Mouse (Mus musculus) stomach, embryonic 16.5 days (tissue): Measurements from ENCODE around the gene Trpm8. TPM values are rescaled to one million over a fixed set of nuclear protein-coding genes. Genes with fewer than 3 reads are reported as not detected.

ENCODE experiments used
- ATAC-seq: fragments of 200-750 bp; cut with Nextera tagmentation; 2 replicates; pipeline ENCODE4 v1.8.0; 2017; ENCODE audit warnings: moderate number of reproducible peaks, moderate TSS enrichment; ENCODE audit not compliant: insufficient read depth, low FRiP score
- H3K27ac ChIP-seq: fragments of 300-500 bp; sonication (generic); 2 replicates; pipeline ENCODE4 v1.5.1; 2014; ENCODE audit warnings: low read length
- H3K27me3 ChIP-seq: fragments of 300-500 bp; sonication (generic); 2 replicates; pipeline ENCODE4 v1.6.1; 2014; ENCODE audit warnings: low read length, control low read depth, mixed read lengths; ENCODE audit not compliant: control insufficient read depth, insufficient read depth
- H3K36me3 ChIP-seq: fragments of 300-500 bp; sonication (generic); 2 replicates; pipeline ENCODE4 v1.6.1; 2014; ENCODE audit warnings: low read length; ENCODE audit not compliant: control insufficient read depth, insufficient read depth
- H3K4me1 ChIP-seq: fragments of 300-500 bp; sonication (generic); 2 replicates; pipeline ENCODE4 v1.6.1; 2014; ENCODE audit warnings: low read length, control low read depth, mixed read lengths; ENCODE audit not compliant: control insufficient read depth, insufficient read depth
- H3K4me2 ChIP-seq: fragments of 300-500 bp; sonication (generic); 2 replicates; pipeline ENCODE4 v1.6.1; 2014; ENCODE audit warnings: low read depth, low read length, mixed read lengths
- H3K4me3 ChIP-seq: fragments of 300-500 bp; sonication (generic); replicated peaks from 2 replicates; pipeline ENCODE4 v1.5.1; 2014; ENCODE audit warnings: mild to moderate bottlenecking, low read length
- H3K9ac ChIP-seq: fragments of 300-500 bp; sonication (generic); 2 replicates; pipeline ENCODE4 v1.6.1; 2014; ENCODE audit warnings: low read length
- H3K9me3 ChIP-seq: fragments of 300-500 bp; sonication (generic); replicated peaks from 2 replicates; pipeline ENCODE4 v1.6.1; 2016; ENCODE audit warnings: low read length, control low read depth; ENCODE audit not compliant: control insufficient read depth
- WGBS: fragments of 180-500 bp; shearing (Covaris S2); extraction: QIAGEN DNeasy Blood & Tissue Kit; methylation state at CpG from one replicate; pipeline ENCODE4 v1.1.7; 2014; 5-methylcytosine and 5-hydroxymethylcytosine counted together
- polyA plus RNA-seq: library from polyadenylated mRNA; unstranded; fragments of >200 nt; fragmentation: Nextera tagmentation; extraction: Ambion mirVana; gene quantifications from 2 replicates; pipeline ENCODE4 v1.2.1, GENCODE M21; 2015

Gene Trpm8
- polyA plus RNA-seq, 1 experiment from 2014 or later, result not detected

GRCm38 (mm10) chr1:88254793-88255465, 22.5 kb upstream of the Trpm8 start:
- Histone ChIP-seq H3K9ac (no peak overlapping the region), H3K4me1 (peaks cover 6% of the 10 kb centered on the region; the same call in 1 of the 2 replicates), H3K36me3 (peaks cover 5% of the 10 kb centered on the region; the same call in 1 of the 2 replicates), H3K4me2 (no peak overlapping the region), H3K27ac (no peak overlapping the region), H3K9me3 (peaks cover 23% of the 10 kb centered on the region), H3K27me3 (no peaks in the 10 kb centered on the region), H3K4me3 (no peak overlapping the region)
- ATAC-seq, result peak; percentile 0; the same call in 1 of the 2 replicates
- 85% methylated on average over 12 of the region's 12 CpGs for WGBS

GRCm38 (mm10) chr1:88255466-88255857, 22.0 kb upstream of the Trpm8 start:
- H3K9ac ChIP-seq, result no peak overlapping the region
- 48% methylated on average over 2 of the region's 2 CpGs for WGBS
- peaks cover 9% of the 10 kb centered on the region; the same call in 1 of the 2 replicates for H3K4me1 ChIP-seq
- H3K4me3 ChIP-seq, result no peak overlapping the region
- 0 out of 2 replicates have a peak, but pooled peaks have one; percentile 0 for ATAC-seq
- no peak overlapping the region for H3K27ac ChIP-seq
- no peaks in the 10 kb centered on the region for H3K27me3 ChIP-seq
- no peak overlapping the region for H3K4me2 ChIP-seq
- H3K36me3 ChIP-seq, result peaks cover 8% of the 10 kb centered on the region; the same call in 1 of the 2 replicates
- peaks cover 18% of the 10 kb centered on the region for H3K9me3 ChIP-seq

- no peaks in the 10 kb centered on the region for H3K27me3 ChIP-seq
- peaks cover 11% of the 10 kb centered on the region for H3K9me3 ChIP-seq
- H3K36me3 ChIP-seq, result peaks cover 11% of the 10 kb centered on the region; the same call in 1 of the 2 replicates
- H3K27ac ChIP-seq, result no peak overlapping the region
- no peak overlapping the region for H3K9ac ChIP-seq
- H3K4me2 ChIP-seq, result no peak overlapping the region
- WGBS, result 79% methylated on average over 13 of the region's 13 CpGs
- no peak overlapping the region for H3K4me3 ChIP-seq
- no peak for ATAC-seq
- H3K4me1 ChIP-seq, result peaks cover 9% of the 10 kb centered on the region; the same call in 1 of the 2 replicates
Measured at GRCm38 (mm10) chr1:88255989-88256754, 21.3 kb upstream of the Trpm8 start.

- H3K9ac ChIP-seq, result no peak overlapping the region
Measured at GRCm38 (mm10) chr1:88256886-88257663, 20.4 kb upstream of the Trpm8 start.

GRCm38 (mm10) chr1:88257681-88258080, 19.8 kb upstream of the Trpm8 start:
- WGBS, result 79% methylated on average over 6 of the region's 6 CpGs
- Histone ChIP-seq H3K27ac (no peak overlapping the region), H3K4me3 (no peak overlapping the region)

More at GRCm38 (mm10) chr1:88256886-88257663, 20.4 kb upstream of the Trpm8 start:
- 74% methylated on average over 10 of the region's 10 CpGs for WGBS
- Histone ChIP-seq H3K4me2 (no peak overlapping the region), H3K4me1 (peaks cover 13% of the 10 kb centered on the region; the same call in 1 of the 2 replicates), H3K27me3 (no peaks in the 10 kb centered on the region), H3K27ac (no peak overlapping the region), H3K4me3 (no peak overlapping the region), H3K36me3 (peaks cover 20% of the 10 kb centered on the region), H3K9me3 (peaks cover 9% of the 10 kb centered on the region)
- no peak for ATAC-seq

GRCm38 (mm10) chr1:88258361-88258760, 19.1 kb upstream of the Trpm8 start:
- ATAC-seq, result no peak
- Histone ChIP-seq H3K9me3 (0 out of 2 replicates have a peak, but pooled peaks cover 5% of the 10 kb centered on the region), H3K27ac (no peak overlapping the region), H3K4me3 (no peak overlapping the region), H3K9ac (no peak overlapping the region), H3K27me3 (no peaks in the 10 kb centered on the region), H3K4me1 (peaks cover 18% of the 10 kb centered on the region), H3K36me3 (peaks cover 32% of the 10 kb centered on the region), H3K4me2 (no peak overlapping the region)
- WGBS, result 69% methylated on average over 6 of the region's 6 CpGs

More at GRCm38 (mm10) chr1:88257681-88258080, 19.8 kb upstream of the Trpm8 start:
- Histone ChIP-seq H3K9me3 (0 out of 2 replicates have a peak, but pooled peaks cover 5% of the 10 kb centered on the region), H3K27me3 (no peaks in the 10 kb centered on the region), H3K4me1 (peaks cover 18% of the 10 kb centered on the region), H3K9ac (no peak overlapping the region), H3K4me2 (no peak overlapping the region), H3K36me3 (peaks cover 26% of the 10 kb centered on the region)
- no peak for ATAC-seq

GRCm38 (mm10) chr1:88258881-88259642, 18.4 kb upstream of the Trpm8 start:
- peak overlapping the region; percentile 3; the same call in 1 of the 2 replicates for H3K27ac ChIP-seq
- peaks cover 18% of the 10 kb centered on the region for H3K4me1 ChIP-seq
- 0 out of 2 replicates have a peak, but pooled peaks cover 5% of the 10 kb centered on the region for H3K9me3 ChIP-seq
- H3K4me3 ChIP-seq, result no peak overlapping the region
- H3K36me3 ChIP-seq, result peaks cover 39% of the 10 kb centered on the region
- 62% methylated on average over 8 of the region's 8 CpGs for WGBS
- 0 out of 2 replicates have a peak, but pooled peaks have one; percentile 0 for ATAC-seq
- H3K9ac ChIP-seq, result no peak overlapping the region
- no peak overlapping the region for H3K4me2 ChIP-seq
- H3K27me3 ChIP-seq, result no peaks in the 10 kb centered on the region

GRCm38 (mm10) chr1:88259643-88260024, 17.8 kb upstream of the Trpm8 start:
- Histone ChIP-seq H3K27ac (peak overlapping the region; percentile 3; the same call in 1 of the 2 replicates), H3K4me1 (peaks cover 18% of the 10 kb centered on the region), H3K9me3 (0 out of 2 replicates have a peak, but pooled peaks cover 3% of the 10 kb centered on the region), H3K4me3 (no peak overlapping the region), H3K27me3 (no peaks in the 10 kb centered on the region), H3K9ac (no peak overlapping the region), H3K36me3 (peaks cover 45% of the 10 kb centered on the region), H3K4me2 (no peak overlapping the region)
- ATAC-seq, result no peak
- WGBS, result 67% methylated on average over 4 of the region's 4 CpGs
